Mouse (Mus musculus) erythroblast, embryonic 14.5 days (primary cell): ENCODE measurements at regions not wholly inside any gene's neighbourhood (a gene's known extent, or its start where the extent isn't known, plus 50 kb on each side); places are given as distances from the start of the nearest gene placed in this dataset.

Experiments
- H3K27me3 ChIP-seq: 2 replicates; pipeline ENCODE4 v1.6.1; 2012; ENCODE audit warnings: inconsistent platforms; ENCODE audit not compliant: control insufficient read depth
- H3K36me3 ChIP-seq: 2 replicates; pipeline ENCODE4 v1.6.1; 2012; ENCODE audit warnings: mild to moderate bottlenecking, inconsistent platforms; ENCODE audit not compliant: control insufficient read depth
- H3K4me1 ChIP-seq: 2 replicates; pipeline ENCODE4 v1.6.1; 2012; ENCODE audit warnings: inconsistent platforms; ENCODE audit not compliant: control insufficient read depth
- H3K4me3 ChIP-seq: replicated peaks from 2 replicates; pipeline ENCODE3; 2012; ENCODE audit warnings: moderate library complexity, mild to moderate bottlenecking, inconsistent platforms
- H3K9me3 ChIP-seq: 2 replicates; pipeline ENCODE4 v1.6.1; 2012; ENCODE audit warnings: low read length, inconsistent platforms, mixed read lengths; ENCODE audit not compliant: control insufficient read depth
- GATA1 ChIP-seq: IDR thresholded peaks from 2 replicates; pipeline ENCODE4 v1.6.1; 2012; ENCODE audit warnings: low read length, inconsistent platforms, mixed read lengths
- TAL1 ChIP-seq: IDR thresholded peaks from 3 replicates; pipeline ENCODE4 v1.6.1; 2012; ENCODE audit warnings: low read length, inconsistent platforms, mixed read lengths

GRCm38 (mm10) chr10:66951935-66952334, 144.0 kb upstream of the Jmjd1c start:
- H3K9me3 ChIP-seq, result no peaks in the 10 kb centered on the region
- TF ChIP-seq GATA1 (no peak), TAL1 (no peak)
- H3K4me1 ChIP-seq, result no peaks in the 10 kb centered on the region

GRCm38 (mm10) chr10:66953248-66953975, 142.5 kb upstream of the Jmjd1c start:
- no peak for TF ChIP-seq TAL1
- TF ChIP-seq GATA1, result no peak
- Histone ChIP-seq H3K36me3 (no peaks in the 10 kb centered on the region), H3K27me3 (no peaks in the 10 kb centered on the region), H3K4me1 (no peaks in the 10 kb centered on the region), H3K9me3 (no peaks in the 10 kb centered on the region), H3K4me3 (no peak overlapping the region)

More at GRCm38 (mm10) chr10:66951935-66952334, 144.0 kb upstream of the Jmjd1c start:
- H3K36me3 ChIP-seq, result no peaks in the 10 kb centered on the region
- H3K27me3 ChIP-seq, result no peaks in the 10 kb centered on the region
- no peak overlapping the region for H3K4me3 ChIP-seq

- Histone ChIP-seq H3K4me3 (no peak overlapping the region), H3K27me3 (no peaks in the 10 kb centered on the region), H3K4me1 (no peaks in the 10 kb centered on the region), H3K9me3 (no peaks in the 10 kb centered on the region), H3K36me3 (no peaks in the 10 kb centered on the region)
- TF ChIP-seq TAL1, result no peak
- TF ChIP-seq GATA1, result no peak
Observed at GRCm38 (mm10) chr10:66953976-66954505, 141.9 kb upstream of the Jmjd1c start.

- H3K9me3 ChIP-seq, result no peaks in the 10 kb centered on the region
- H3K4me3 ChIP-seq, result no peak overlapping the region
- H3K4me1 ChIP-seq, result no peaks in the 10 kb centered on the region
- no peaks in the 10 kb centered on the region for H3K36me3 ChIP-seq
- H3K27me3 ChIP-seq, result no peaks in the 10 kb centered on the region
- TF ChIP-seq GATA1 (no peak), TAL1 (no peak)
Observed at GRCm38 (mm10) chr10:66955430-66955829, 140.5 kb upstream of the Jmjd1c start.

GRCm38 (mm10) chr10:66956619-66957018, 139.3 kb upstream of the Jmjd1c start:
- Histone ChIP-seq H3K4me1 (no peaks in the 10 kb centered on the region), H3K27me3 (no peaks in the 10 kb centered on the region), H3K36me3 (no peaks in the 10 kb centered on the region), H3K9me3 (no peaks in the 10 kb centered on the region), H3K4me3 (no peak overlapping the region)
- no peak for TF ChIP-seq TAL1
- no peak for TF ChIP-seq GATA1

GRCm38 (mm10) chr10:66957373-66957772, 138.6 kb upstream of the Jmjd1c start:
- no peak overlapping the region for H3K4me3 ChIP-seq
- H3K9me3 ChIP-seq, result no peaks in the 10 kb centered on the region
- no peaks in the 10 kb centered on the region for H3K36me3 ChIP-seq
- H3K27me3 ChIP-seq, result no peaks in the 10 kb centered on the region
- TF ChIP-seq GATA1 (no peak), TAL1 (no peak)
- no peaks in the 10 kb centered on the region for H3K4me1 ChIP-seq
